Mouse (Mus musculus) hindbrain, embryonic 12.5 days (tissue): Measurements from ENCODE around the gene Gm10382. TPM values are rescaled to one million over a fixed set of nuclear protein-coding genes. Genes with fewer than 3 reads are reported as not detected.
"Not testable (repeated sequence)": the region's sequence is repeated elsewhere in the genome, so short reads cannot be mapped to it uniquely, and the experiment has no call there.

Experiments used
- ATAC-seq: fragments of 200-750 bp; cut with Nextera tagmentation; 2 replicates; pipeline ENCODE4 v1.8.0; 2017; ENCODE audit warnings: moderate TSS enrichment; ENCODE audit not compliant: low FRiP score
- H3K27ac ChIP-seq: fragments of 300-500 bp; sonication (generic); 2 replicates; pipeline ENCODE4 v1.5.1; 2016; ENCODE audit warnings: mild to moderate bottlenecking
- H3K27me3 ChIP-seq: fragments of 300-500 bp; sonication (generic); 2 replicates; pipeline ENCODE4 v1.6.1; 2016; ENCODE audit warnings: mild to moderate bottlenecking
- H3K36me3 ChIP-seq: fragments of 300-500 bp; sonication (generic); 2 replicates; pipeline ENCODE4 v1.6.1; 2016; ENCODE audit warnings: mild to moderate bottlenecking
- H3K4me1 ChIP-seq: fragments of 300-500 bp; sonication (generic); 2 replicates; pipeline ENCODE4 v1.6.1; 2016
- H3K4me2 ChIP-seq: fragments of 300-500 bp; sonication (generic); replicated peaks from 2 replicates; pipeline ENCODE4 v1.6.1; 2016; ENCODE audit warnings: mild to moderate bottlenecking
- H3K4me3 ChIP-seq: fragments of 300-500 bp; sonication (generic); 2 replicates; pipeline ENCODE4 v1.5.1; 2016; ENCODE audit warnings: mild to moderate bottlenecking
- H3K9ac ChIP-seq: fragments of 300-500 bp; sonication (generic); 2 replicates; pipeline ENCODE4 v1.6.1; 2016; ENCODE audit warnings: mild to moderate bottlenecking, moderate library complexity
- H3K9me3 ChIP-seq: fragments of 300-500 bp; sonication (generic); replicated peaks from 2 replicates; pipeline ENCODE4 v1.6.1; 2016; ENCODE audit warnings: mild to moderate bottlenecking
- WGBS: fragments of 180-500 bp; shearing (Covaris S2); methylation state at CpG from one replicate; pipeline ENCODE4 v1.1.7; 2016; 5-methylcytosine and 5-hydroxymethylcytosine counted together
- polyA plus RNA-seq: library from polyadenylated mRNA; unstranded; fragments of >200 nt; fragmentation: Nextera tagmentation; extraction: Ambion mirVana; gene quantifications from 2 replicates; pipeline ENCODE4 v1.2.1, GENCODE M21; 2016

The Gm10382 gene
- polyA plus RNA-seq, 1 experiment from 2014 or later = 0.58 TPM

DNA sequence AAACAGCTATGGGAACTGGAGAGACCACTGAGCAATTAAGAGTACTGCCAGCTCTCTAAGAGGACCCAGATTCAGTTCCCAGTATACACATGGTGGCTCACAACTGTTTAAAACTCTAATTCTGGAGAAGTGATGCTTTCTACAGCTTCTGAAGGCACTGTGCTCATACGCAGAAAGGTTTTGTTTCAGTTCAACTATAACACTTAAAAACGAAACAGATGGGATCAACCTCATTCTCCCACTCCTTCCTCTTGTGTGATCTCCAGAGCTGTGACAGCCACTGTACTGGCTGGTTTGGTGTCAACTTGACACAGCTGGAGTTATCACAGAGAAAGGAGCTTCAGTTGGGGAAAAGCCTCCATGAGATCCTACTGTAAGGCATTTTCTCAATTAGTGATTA lies 13.3 kb upstream of the Gm10382 start:
- Histone ChIP-seq H3K27me3 (no peaks in the 10 kb centered on the region), H3K4me3 (no peak overlapping the region), H3K9me3 (no peaks in the 10 kb centered on the region), H3K27ac (no peak overlapping the region), H3K9ac (no peak overlapping the region), H3K36me3 (no peaks in the 10 kb centered on the region), H3K4me2 (no peak overlapping the region), H3K4me1 (no peaks in the 10 kb centered on the region)
- 87% methylated on average over 2 of the region's 2 CpGs for WGBS
- ATAC-seq = no peak

DNA sequence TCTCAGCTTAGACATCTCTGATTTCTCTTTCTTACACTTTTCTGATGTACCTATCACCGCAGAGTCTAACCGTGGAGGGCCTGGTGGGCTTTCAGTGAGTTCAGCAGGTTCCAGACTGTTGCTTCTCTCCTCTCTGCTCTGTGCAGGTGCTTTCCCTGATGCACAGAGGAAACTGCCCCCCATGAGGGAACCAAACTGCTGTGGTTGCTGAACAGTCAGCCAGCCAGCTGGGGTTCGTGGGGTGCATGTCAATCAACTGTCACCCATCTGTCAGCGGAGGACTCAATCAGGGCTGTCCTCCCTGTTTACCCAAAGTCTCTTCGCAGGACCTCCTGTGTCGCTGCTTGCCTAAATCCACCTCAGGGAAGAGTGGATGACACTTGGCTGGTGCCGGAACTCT lies 11.9 kb upstream of the Gm10382 start:
- Histone ChIP-seq H3K4me2 (no peak overlapping the region), H3K9ac (no peak overlapping the region), H3K36me3 (no peaks in the 10 kb centered on the region)

DNA sequence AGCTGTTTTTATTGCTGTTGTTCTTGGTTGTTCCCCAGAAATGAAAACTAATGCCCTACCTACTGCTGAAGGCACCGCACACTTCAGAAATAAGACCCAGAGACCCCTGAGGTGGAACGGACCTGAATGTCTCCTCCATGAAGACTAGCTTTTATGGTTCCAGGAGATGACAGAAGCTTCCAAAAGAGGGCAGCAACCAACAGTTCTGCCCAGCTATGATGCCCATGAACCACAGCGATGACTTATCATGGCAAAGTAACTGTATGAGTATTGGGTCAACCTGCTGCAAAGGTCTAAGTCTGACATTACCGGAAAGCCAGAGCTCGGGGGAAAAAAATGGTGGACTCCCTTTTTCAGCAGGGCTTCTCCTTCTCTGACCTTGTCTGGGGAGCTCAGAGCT lies 10.2 kb upstream of the Gm10382 start:
- no peaks in the 10 kb centered on the region for H3K36me3 ChIP-seq
- no peak for ATAC-seq
- no peaks in the 10 kb centered on the region for H3K27me3 ChIP-seq
- no peak overlapping the region for H3K4me3 ChIP-seq
- no peak overlapping the region for H3K4me2 ChIP-seq
- no peaks in the 10 kb centered on the region for H3K4me1 ChIP-seq
- no peak overlapping the region for H3K27ac ChIP-seq
- H3K9me3 ChIP-seq = no peaks in the 10 kb centered on the region
- 87% methylated on average over 5 of the region's 5 CpGs for WGBS
- no peak overlapping the region for H3K9ac ChIP-seq

More for the DNA sequence above, 11.9 kb upstream of the Gm10382 start:
- WGBS = 61% methylated on average over 7 of the region's 7 CpGs
- no peak overlapping the region for H3K4me3 ChIP-seq
- no peaks in the 10 kb centered on the region for H3K27me3 ChIP-seq
- no peak overlapping the region for H3K27ac ChIP-seq
- no peak for ATAC-seq
- no peaks in the 10 kb centered on the region for H3K9me3 ChIP-seq
- H3K4me1 ChIP-seq = no peaks in the 10 kb centered on the region

DNA sequence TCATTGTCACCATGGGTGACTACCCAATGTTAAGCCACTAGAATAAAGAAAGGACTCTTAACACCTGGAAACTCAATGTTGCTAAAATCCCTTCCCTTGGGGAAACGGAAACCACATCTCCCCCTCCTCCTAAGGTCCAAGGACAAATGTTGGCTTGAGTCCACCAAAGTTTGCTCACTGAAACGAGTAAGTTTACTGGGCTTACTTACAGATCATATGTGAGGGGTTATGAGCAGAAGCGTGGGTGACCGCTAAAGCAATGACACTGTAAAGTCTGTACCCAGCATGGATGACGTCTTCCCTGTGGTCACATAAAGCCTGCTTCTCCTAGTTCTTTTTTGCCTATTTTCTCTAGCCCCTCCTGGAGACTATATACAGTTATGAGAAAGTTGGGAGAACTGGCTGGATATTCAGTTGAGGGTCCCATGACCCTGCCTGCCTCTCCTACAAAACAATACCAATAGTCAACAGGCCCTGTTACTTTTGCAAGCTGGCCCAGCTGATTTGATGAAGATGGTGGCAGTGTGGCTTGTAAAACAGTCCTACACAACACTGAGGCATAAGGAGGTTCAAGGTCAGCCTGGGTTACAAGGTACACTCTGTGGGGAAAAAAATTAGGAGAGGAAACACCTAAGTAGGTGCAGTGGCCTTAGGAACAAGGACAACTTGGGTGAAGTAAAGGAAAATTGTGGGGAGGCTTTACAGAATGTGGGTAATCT lies 7.0 kb upstream of the Gm10382 start:
- 0 out of 2 replicates have a peak, but pooled peaks have one; percentile 13 for ATAC-seq
- no peak overlapping the region for H3K4me3 ChIP-seq
- H3K9me3 ChIP-seq = no peaks in the 10 kb centered on the region
- H3K9ac ChIP-seq = no peak overlapping the region
- H3K4me2 ChIP-seq = no peak overlapping the region
- peaks cover 16% of the 10 kb centered on the region for H3K4me1 ChIP-seq
- no peaks in the 10 kb centered on the region for H3K27me3 ChIP-seq
- 83% methylated on average over 5 of the region's 5 CpGs for WGBS
- H3K36me3 ChIP-seq = peaks cover 18% of the 10 kb centered on the region
- no peak overlapping the region for H3K27ac ChIP-seq

DNA sequence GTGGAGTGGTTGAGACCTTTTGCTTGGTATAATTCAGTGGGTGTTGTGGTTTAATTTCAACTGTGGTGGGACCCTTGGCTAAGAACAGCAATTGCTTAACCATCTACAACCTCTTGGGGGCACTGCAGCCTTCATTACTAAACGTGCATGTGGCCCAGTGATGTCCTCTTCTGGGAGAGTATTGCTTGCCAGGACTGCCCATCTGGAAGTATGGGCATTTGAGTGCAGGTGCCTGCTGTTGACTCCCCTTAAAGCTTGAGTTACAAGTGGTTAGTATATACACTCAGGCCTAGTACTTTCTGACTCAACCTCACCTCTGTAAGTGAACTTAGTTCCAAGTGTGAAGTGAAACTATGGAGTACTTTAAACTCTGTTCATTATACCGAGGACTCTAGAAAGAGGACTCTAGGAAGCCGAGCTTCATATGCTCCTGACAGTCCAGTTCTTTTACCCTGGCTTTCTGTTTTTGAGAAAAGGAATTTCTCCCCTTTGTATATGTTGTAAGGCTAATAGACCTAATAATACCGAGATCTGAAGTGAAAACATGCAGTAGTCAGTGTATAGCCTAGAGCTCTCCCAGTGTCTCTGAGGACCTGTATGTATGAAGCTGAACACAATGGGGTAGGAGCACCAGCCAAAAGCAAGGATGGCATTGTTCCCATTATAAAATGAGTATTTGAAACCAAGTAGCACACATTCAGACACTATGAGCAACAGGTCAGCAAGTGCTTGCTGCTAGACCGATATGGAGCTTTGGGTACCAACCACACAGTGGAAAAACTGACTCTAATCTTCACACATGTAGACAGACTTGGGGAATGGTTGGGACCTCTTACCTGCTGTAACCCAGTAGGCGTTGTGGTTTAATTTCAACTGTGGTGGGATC lies 6.2 kb upstream of the Gm10382 start:
- H3K36me3 ChIP-seq = peaks cover 18% of the 10 kb centered on the region
- no peaks in the 10 kb centered on the region for H3K27me3 ChIP-seq
- no peaks in the 10 kb centered on the region for H3K9me3 ChIP-seq
- no peak overlapping the region for H3K4me3 ChIP-seq
- 60% methylated on average over 6 of the region's 6 CpGs for WGBS
- no peak overlapping the region for H3K4me2 ChIP-seq
- ATAC-seq = peak; percentile 50; the same call in 1 of the 2 replicates
- no peak overlapping the region for H3K27ac ChIP-seq
- peaks cover 16% of the 10 kb centered on the region for H3K4me1 ChIP-seq
- H3K9ac ChIP-seq = no peak overlapping the region

DNA sequence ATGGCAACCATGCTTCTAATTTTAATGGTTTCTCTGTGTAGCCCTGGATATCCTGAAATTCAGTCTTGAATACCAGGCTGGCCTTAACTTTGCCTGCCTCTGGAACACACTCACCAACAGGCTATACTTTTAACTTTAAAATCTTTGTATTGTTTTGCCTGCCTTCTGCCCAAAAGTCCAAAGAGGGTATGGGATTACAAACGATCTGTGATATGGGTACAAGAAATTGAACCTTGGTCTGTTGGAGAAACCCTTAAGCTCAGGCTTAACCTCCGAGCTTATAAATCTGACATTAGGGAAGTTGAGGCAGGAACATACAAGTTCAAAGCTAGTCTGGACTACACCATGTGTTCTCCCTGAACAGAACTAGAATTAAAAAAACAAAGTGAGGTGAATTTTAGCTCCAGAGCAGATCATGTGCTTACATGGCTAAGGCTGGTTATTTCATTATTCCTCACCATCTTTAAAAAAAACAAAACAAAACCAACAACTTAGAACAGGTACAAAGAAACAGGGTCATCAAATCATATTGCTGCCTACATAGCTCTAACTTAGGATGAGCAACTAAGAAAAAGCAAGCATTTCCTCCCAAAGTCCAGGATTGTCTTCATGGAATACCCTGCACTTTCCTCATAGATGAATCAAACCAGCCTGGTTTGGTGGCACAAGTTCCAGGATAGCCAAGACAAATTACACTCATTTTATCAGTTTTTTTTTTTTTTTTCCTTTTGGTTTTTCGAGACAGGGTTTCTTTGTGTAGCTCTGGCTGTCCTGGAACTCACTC lies 5.3 kb upstream of the Gm10382 start:
- Histone ChIP-seq H3K4me2 (no peak overlapping the region), H3K9ac (no peak overlapping the region), H3K36me3 (peaks cover 18% of the 10 kb centered on the region), H3K27me3 (no peaks in the 10 kb centered on the region), H3K4me1 (peaks cover 24% of the 10 kb centered on the region), H3K9me3 (no peaks in the 10 kb centered on the region), H3K4me3 (no peak overlapping the region), H3K27ac (no peak overlapping the region)
- WGBS = 84% methylated on average over 3 of the region's 3 CpGs
- no peak for ATAC-seq

DNA sequence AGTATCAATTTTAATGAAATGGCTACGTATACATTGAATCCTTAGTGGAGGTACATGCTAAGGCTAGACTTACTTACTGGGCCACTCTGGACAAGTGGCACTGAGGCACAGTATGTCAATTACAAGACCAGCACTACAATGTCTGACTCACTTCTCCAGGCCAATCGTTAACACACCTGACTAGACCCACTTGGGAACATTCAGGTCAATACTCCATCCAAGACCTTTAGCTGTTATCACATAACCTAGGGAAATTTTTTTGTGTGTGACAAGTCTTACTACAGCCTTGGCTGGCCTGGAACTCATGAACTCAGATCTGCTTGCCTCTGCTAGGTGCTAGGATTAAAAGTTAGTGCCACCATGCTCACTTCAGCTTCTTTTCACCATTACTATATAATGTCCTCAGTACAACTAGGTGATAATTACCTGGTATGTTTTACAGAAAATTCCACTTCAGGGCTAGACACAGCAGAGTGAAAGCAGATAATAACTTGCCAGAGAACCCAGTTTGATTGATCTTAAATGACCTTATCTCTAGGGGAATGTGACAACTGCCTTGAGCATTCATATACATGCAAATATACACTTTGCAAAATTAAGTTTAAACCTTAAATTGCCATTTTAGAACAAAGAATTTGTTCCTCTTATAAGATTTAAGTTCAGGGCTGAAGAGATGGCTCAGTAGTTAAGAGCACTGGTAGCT lies 4.5 kb upstream of the Gm10382 start:
- Histone ChIP-seq H3K4me1 (peaks cover 24% of the 10 kb centered on the region), H3K27ac (no peak overlapping the region), H3K36me3 (peaks cover 18% of the 10 kb centered on the region), H3K27me3 (no peaks in the 10 kb centered on the region), H3K4me2 (no peak overlapping the region), H3K4me3 (no peak overlapping the region), H3K9ac (no peak overlapping the region), H3K9me3 (no peaks in the 10 kb centered on the region)
- no peak for ATAC-seq
- 91% methylated on average over 2 of the region's 2 CpGs for WGBS

DNA sequence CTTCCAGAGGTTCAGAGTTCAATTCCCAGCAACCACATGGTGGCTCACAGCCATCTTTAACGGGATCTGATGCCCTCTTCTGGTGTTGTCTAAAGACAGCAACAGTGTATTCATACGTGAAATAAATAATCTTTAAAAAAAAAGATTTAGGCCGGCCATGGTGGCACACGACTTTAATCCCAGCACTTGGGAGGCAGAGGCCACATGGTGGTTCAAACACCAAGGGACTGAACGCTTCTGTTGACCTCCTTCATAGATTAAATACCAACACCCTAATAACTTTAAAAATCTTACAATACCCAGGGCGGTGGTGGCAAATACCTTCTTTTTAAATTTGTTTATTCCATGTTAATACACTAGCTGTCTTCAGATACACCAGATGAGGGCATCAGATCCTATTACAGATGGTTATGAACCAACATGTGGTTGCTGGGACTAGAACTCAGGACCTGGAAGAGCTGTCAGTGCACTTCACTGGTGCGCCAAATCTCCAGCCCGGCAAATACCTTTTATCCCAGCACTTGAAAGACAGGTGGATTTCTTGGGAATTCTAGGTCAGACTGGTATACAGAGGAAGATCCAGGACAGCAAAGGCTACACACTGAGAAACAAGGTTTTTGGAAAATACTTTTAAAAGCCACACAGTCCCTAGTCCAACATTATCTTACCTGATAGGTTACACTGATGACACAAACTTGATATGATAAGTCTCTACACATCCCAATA lies 3.7 kb upstream of the Gm10382 start:
- peaks cover 18% of the 10 kb centered on the region for H3K36me3 ChIP-seq
- no peak overlapping the region for H3K27ac ChIP-seq
- H3K4me2 ChIP-seq = 0 out of 2 replicates have a peak overlapping the region, but pooled peaks have one; percentile 24
- peaks cover 25% of the 10 kb centered on the region for H3K4me1 ChIP-seq
- no peak overlapping the region for H3K9ac ChIP-seq
- 78% methylated on average over 8 of the region's 8 CpGs for WGBS
- no peaks in the 10 kb centered on the region for H3K9me3 ChIP-seq
- no peak overlapping the region for H3K4me3 ChIP-seq
- no peaks in the 10 kb centered on the region for H3K27me3 ChIP-seq
- no peak for ATAC-seq

DNA sequence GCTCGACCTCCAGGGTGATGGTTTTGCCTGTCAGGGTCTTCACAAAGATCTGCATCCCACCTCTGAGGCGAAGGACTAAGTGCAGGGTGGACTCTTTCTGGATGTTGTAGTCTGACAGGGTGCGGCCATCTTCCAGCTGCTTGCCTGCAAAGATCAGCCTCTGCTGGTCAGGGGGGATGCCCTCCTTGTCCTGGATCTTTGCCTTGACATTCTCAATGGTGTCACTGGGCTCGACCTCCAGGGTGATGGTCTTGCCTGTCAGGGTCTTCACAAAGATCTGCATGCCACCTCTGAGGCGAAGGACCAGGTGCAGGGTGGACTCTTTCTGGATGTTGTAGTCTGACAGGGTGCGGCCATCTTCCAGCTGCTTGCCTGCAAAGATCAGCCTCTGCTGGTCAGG lies 1.8 kb upstream of the Gm10382 start:
- H3K27ac ChIP-seq, H3K4me2 ChIP-seq, H3K4me3 ChIP-seq, H3K9ac ChIP-seq, H3K27me3 ChIP-seq, ATAC-seq, H3K9me3 ChIP-seq: not testable (repeated sequence)
- H3K4me1 ChIP-seq = peaks cover 26% of the 10 kb centered on the region
- H3K36me3 ChIP-seq = peaks cover 18% of the 10 kb centered on the region
- WGBS = 92% methylated on average over 5 of the region's 6 CpGs

DNA sequence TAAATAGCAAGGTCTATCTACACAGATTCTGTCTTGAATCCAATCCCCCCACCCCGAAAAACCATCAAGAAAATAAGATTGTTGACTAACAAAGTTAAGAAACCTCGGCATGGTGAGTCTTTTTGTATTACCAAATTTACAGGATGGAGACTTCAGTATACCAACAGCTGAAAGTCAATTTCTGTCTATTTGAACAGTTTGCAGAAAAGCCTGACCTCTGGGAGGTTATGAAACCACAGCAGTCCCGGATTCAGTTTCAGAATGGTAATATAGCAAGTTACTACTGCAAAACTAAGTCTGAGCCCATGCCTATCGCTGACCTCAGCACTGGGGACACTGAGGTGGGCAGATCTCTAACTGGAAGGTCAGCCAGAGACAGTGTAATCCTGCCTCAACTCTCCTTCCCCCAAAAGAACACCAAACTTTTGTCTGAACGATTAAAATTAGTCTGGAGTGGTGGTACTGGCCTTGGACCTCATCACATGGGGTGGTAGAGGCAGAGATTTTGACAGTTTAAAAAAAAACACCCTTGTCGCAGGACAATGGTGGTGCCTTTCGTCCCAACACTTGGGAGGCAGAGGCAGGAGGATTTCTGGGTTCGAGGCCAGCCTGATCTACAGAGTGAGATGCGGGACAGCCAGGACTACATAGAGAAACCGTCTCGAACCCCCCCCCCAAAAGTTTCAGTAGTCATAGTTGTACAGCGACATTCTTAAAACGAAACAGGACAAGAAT lies 597 bp upstream of the Gm10382 start:
- peak overlapping the region; percentile 98; the same call in 1 of the 2 replicates for H3K27ac ChIP-seq

More for the DNA sequence above, 597 bp upstream of the Gm10382 start:
- Histone ChIP-seq H3K27me3 (no peaks in the 10 kb centered on the region), H3K36me3 (peaks cover 18% of the 10 kb centered on the region), H3K9ac (peak overlapping the region; percentile 99), H3K4me2 (peak overlapping the region; percentile 99), H3K4me1 (peaks cover 36% of the 10 kb centered on the region), H3K4me3 (peak overlapping the region; percentile 99), H3K9me3 (no peaks in the 10 kb centered on the region)
- 30% methylated on average over 13 of the region's 13 CpGs for WGBS
- no peak for ATAC-seq
